Comparison of ENCODE assay signal across 23 mouse cellular contexts in the genomic region with DNA sequence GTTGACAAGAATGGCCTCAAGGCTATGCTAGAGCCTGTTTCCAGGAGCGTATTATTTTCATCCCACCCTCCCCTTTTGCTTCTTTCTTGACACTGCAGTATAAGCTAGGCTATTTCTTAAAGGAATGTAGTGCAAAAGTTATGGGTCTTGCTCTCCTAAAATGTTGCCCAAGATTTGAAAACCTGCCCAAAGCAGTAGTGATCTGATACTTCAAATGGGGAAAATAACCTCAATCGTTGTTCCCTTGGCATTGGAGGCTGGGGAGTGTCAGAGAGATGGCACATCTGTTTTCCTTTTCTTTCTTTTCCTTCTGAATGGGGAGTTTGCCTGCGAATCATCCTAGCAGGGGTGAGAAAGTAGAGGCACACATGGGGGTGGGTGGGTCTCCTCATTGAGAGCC. TPM values are rescaled to one million over a fixed set of nuclear protein-coding genes. Genes with fewer than 3 reads are reported as not detected.
DNase-seq lines count a peak whose midpoint lies in the region; ATAC-seq and TF ChIP-seq lines count a peak whose summit lies in the region.
"Had no signal": no experiment of that assay in that cellular context is flagged by ENCODE, and none has a peak within 500 bp of the region (broad histone marks: within the 10 kb centered on the region; RNA-seq: fewer than 3 reads in every experiment).

No protein-coding gene starts in this region.

- peaks cover 8% of the 10 kb centered on the region; the same call in 1 of the 2 replicates for H3K9me3 ChIP-seq in forebrain, embryonic 10.5 days
- no peaks in the 10 kb centered on the region for H3K9me3 ChIP-seq in forebrain, embryonic 14.5 days (replicated peaks; ENCODE audit: control insufficient read depth, low read length)
- H3K9me3 ChIP-seq: forebrain, embryonic 12.5 days had no signal

- peak overlapping the region; percentile 66 for H3K27ac ChIP-seq in forebrain, embryonic 10.5 days
- H3K27ac ChIP-seq in forebrain, embryonic 14.5 days (ENCODE audit: low read depth, low read length): no peak overlapping the region
- H3K27ac ChIP-seq in brown adipose tissue, adult 24 weeks (replicated peaks; ENCODE audit: low read depth, low read length): peak overlapping the region; percentile 82
- H3K27ac ChIP-seq: forebrain, embryonic 12.5 days; heart, embryonic 13.5 days; hindbrain, embryonic 12.5 days; hindbrain, postnatal 0 days had no signal

- H3K9ac ChIP-seq in forebrain, embryonic 14.5 days (ENCODE audit: low read length): no peak overlapping the region
- H3K9ac ChIP-seq: forebrain, embryonic 12.5 days; forebrain, postnatal 0 days; heart, embryonic 13.5 days; hindbrain, embryonic 12.5 days had no signal

- H3K4me3 ChIP-seq in forebrain, embryonic 10.5 days: no peak overlapping the region
- H3K4me3 ChIP-seq in forebrain, embryonic 14.5 days (ENCODE audit: low read depth, low read length): no peak overlapping the region
- no peak overlapping the region for H3K4me3 ChIP-seq in lung, adult 2 months (replicated peaks; ENCODE audit: extremely low read depth, low read depth, low read length)
- H3K4me3 ChIP-seq in brown adipose tissue, adult 24 weeks (ENCODE audit: insufficient read depth, low read depth, low read length): no peak overlapping the region
- H3K4me3 ChIP-seq: forebrain, embryonic 12.5 days; heart, embryonic 13.5 days; hindbrain, embryonic 12.5 days had no signal

- no peaks in the 10 kb centered on the region for H3K36me3 ChIP-seq in forebrain, embryonic 10.5 days (replicated peaks)
- no peaks in the 10 kb centered on the region for H3K36me3 ChIP-seq in forebrain, embryonic 14.5 days (ENCODE audit: control insufficient read depth, insufficient read depth, low read length)
- H3K36me3 ChIP-seq: forebrain, embryonic 12.5 days; heart, embryonic 13.5 days; hindbrain, embryonic 12.5 days had no signal

- peaks cover 15% of the 10 kb centered on the region for H3K4me1 ChIP-seq in forebrain, embryonic 10.5 days
- no peaks in the 10 kb centered on the region for H3K4me1 ChIP-seq in forebrain, embryonic 14.5 days (ENCODE audit: control insufficient read depth, insufficient read depth, low read length)
- peaks cover 4% of the 10 kb centered on the region for H3K4me1 ChIP-seq in lung, adult 2 months (ENCODE audit: control insufficient read depth, insufficient read depth, low read length)
- peaks cover 4% of the 10 kb centered on the region; the same call in 1 of the 2 replicates for H3K4me1 ChIP-seq in brown adipose tissue, adult 24 weeks (ENCODE audit: control insufficient read depth, insufficient read depth, insufficient read length, low read length)
- H3K4me1 ChIP-seq: forebrain, embryonic 12.5 days; hindbrain, embryonic 12.5 days had no signal

- TF ChIP-seq POLR2A in lung, adult 2 months (IDR thresholded peaks at IDR 0.05; ENCODE audit: borderline replicate concordance, extremely low read depth, low read depth, low read length): no peak

- WGBS in forebrain, embryonic 10.5 days: 67% methylated on average over 3 of the region's 3 CpGs
- WGBS in forebrain, embryonic 14.5 days: 70% methylated on average over 3 of the region's 3 CpGs
- WGBS in lung, adult 2 months: 79% methylated on average over 3 of the region's 3 CpGs

- ATAC-seq in forebrain, embryonic 14.5 days: no peak
- ATAC-seq: activated CD4-positive, CD25-positive, alpha-beta regulatory T cell, adult 4 months; forebrain, postnatal 0 days; hindbrain, postnatal 0 days; Patski had no signal

- TF ChIP-seq CTCF in lung, adult 2 months (IDR thresholded peaks at IDR 0.05; ENCODE audit: insufficient read depth, low read length): no peak

- H3K27me3 ChIP-seq in forebrain, embryonic 10.5 days (ENCODE audit: poor library complexity, severe bottlenecking): peaks cover 10% of the 10 kb centered on the region
- no peaks in the 10 kb centered on the region for H3K27me3 ChIP-seq in forebrain, embryonic 14.5 days (replicated peaks; ENCODE audit: control insufficient read depth, insufficient read depth, low read length)
- H3K27me3 ChIP-seq: heart, embryonic 13.5 days; hindbrain, embryonic 12.5 days; Patski had no signal

- DNase-seq in forebrain, embryonic 10.5 days (ENCODE audit: extremely low spot score, low spot score): no peak
- DNase-seq in forebrain, embryonic 14.5 days (ENCODE audit: low spot score): no peak
- peak; percentile 41 for DNase-seq in lung, postnatal 10 days
- no peak for DNase-seq in lung, adult 2 months
- DNase-seq in lung, postnatal 14 days: peak; percentile 31
- DNase-seq in yolk sac, embryonic 10.5 days (ENCODE audit: low spot score): no peak
- no peak for DNase-seq in layer of hippocampus, postnatal 10 days (ENCODE audit: low spot score in 2 of 2)
- DNase-seq: adrenal gland, adult 2 months; adrenal gland, postnatal 36 days; cerebellum, adult 18-20 months; cerebellum, adult 9-11 months; cerebellum, postnatal 36 days; forebrain, postnatal 0 days; gastrocnemius, postnatal 14 days; heart, postnatal 36 days had no signal

- H3K4me2 ChIP-seq in forebrain, embryonic 14.5 days (ENCODE audit: low read length): no peak overlapping the region
- H3K4me2 ChIP-seq: heart, embryonic 13.5 days; hindbrain, embryonic 12.5 days had no signal

RNA-seq across cellular contexts. Expression of a gene that starts 19.7 kb away (rescaled TPM):
- 2.6 and 2.8 TPM in 2 replicates for polyA plus RNA-seq in forebrain, embryonic 10.5 days (2016; fragmentation: Nextera tagmentation; extraction: Ambion mirVana)
- 0.85 and 1.1 TPM in 2 replicates for polyA plus RNA-seq in forebrain, embryonic 14.5 days (2014; fragmentation: Nextera tagmentation; extraction: Ambion mirVana)
- 6.7 and 12.2 TPM in 2 replicates for polyA plus RNA-seq in lung, adult 2 months (2012; rRNA removed)
- polyA plus RNA-seq in brown adipose tissue, adult 24 weeks (2012; ENCODE audit: insufficient read depth, insufficient read length, missing spikeins): 4.0 and 6.2 TPM in 2 replicates
- total RNA-seq in layer of hippocampus, postnatal 10 days (2021): 10 to 100 TPM; 14.0 to 14.9 TPM
- total RNA-seq: MEL had no signal

Comparison
In these comparisons a context has a peak if more than half of its experiments do, and no peak if none do; other contexts are left out.
1. DNase-seq: peak in lung, postnatal 10 days (single experiment) and lung, postnatal 14 days (single experiment); none in forebrain, embryonic 10.5 days (single experiment), forebrain, embryonic 14.5 days (single experiment), lung, adult 2 months (single experiment), yolk sac, embryonic 10.5 days (single experiment) and layer of hippocampus, postnatal 10 days (0 of 2).